Mouse (Mus musculus) activated CD4-positive, CD25-positive, alpha-beta regulatory T cell (primary cell): ENCODE data around the gene Clec4b1. TPM values are rescaled to one million over a fixed set of nuclear protein-coding genes. Genes with fewer than 3 reads are reported as not detected.

Experiments used
- polyA plus RNA-seq, 2 experiments: library from polyadenylated mRNA; unstranded; fragments of 100-300 nt; shearing (Covaris generic); gene quantifications; one replicate each; pipeline ENCODE4 v1.2.1; 2017

Gene Clec4b1
- under 1 TPM in 1 of 2 experiments, not detected in 1; 0.66 TPM for polyA plus RNA-seq

DNA sequence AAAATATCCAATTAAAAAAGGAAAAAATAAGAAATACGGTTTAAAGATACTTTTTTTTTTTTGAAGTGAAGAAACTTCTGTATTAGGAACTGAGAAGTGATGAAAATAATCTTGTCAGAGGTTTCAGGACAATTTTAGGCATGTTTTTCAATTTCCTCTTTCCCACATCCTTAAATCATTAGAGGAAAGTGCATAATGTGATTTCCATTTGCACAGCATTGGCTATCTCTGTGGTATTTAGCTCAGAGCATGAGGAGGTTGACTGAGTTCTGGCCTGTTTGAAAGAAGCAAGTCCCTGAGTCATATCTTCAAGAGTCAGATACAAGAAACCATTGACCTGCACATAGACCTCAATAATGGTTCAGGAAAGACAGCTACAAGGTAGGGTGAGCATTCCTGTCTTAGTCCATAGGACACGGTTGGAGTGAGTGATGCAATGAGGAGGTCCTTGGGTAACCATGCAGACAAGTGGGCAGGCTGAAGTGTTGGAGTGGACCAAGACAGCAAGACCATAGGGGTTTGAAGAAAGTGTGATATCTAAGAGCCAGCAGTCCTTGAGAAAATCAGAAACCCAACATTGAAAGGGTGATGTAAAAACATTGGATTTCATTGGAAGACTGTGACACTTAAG, at the start of gene Clec4b1:
Gene Clec4b1, plus strand, starts transcription at position 221 of the 631 bp plus-strand sequence.

GRCm38 (mm10) chr6:123106128-123106527, 56.4 kb downstream of the Clec4b1 start, which contains the start of gene Clec4a2:
Gene Clec4a2, plus strand, starts transcription at chr6:123106428.

Other genes starting within 250 kb of the Clec4b1 start
- gene Slc2a3, start 248.3 kb upstream of the Clec4b1 start, polyA plus RNA-seq: 100 to 1,000 TPM in 1 of 2 experiments, 10 to 100 TPM in 1; 25.0 to 123 TPM
- 10 to 100 TPM; 25.9 to 28.9 TPM for gene Foxj2, start 230.0 kb upstream of the Clec4b1 start, polyA plus RNA-seq
- under 1 TPM; 0.07 to 0.72 TPM for gene C3ar1, start 193.8 kb upstream of the Clec4b1 start, polyA plus RNA-seq
- 10 to 100 TPM; 23.9 to 25.8 TPM for gene Necap1, start 175.5 kb upstream of the Clec4b1 start, polyA plus RNA-seq
- 1 to 10 TPM in 1 of 2 experiments, under 1 TPM in 1; 0.27 to 1.2 TPM for gene Clec4a1, start 128.1 kb upstream of the Clec4b1 start, polyA plus RNA-seq
- gene Clec4a3, start 97.4 kb upstream of the Clec4b1 start, polyA plus RNA-seq: 1 to 10 TPM; 1.2 to 4.4 TPM
- gene Clec4a4, start 59.6 kb upstream of the Clec4b1 start, polyA plus RNA-seq: not detected
- gene Clec4a2, start 56.5 kb downstream of the Clec4b1 start, polyA plus RNA-seq: 1 to 10 TPM in 1 of 2 experiments, under 1 TPM in 1; 0.57 to 1.8 TPM
- gene Clec4b2, start 122.9 kb downstream of the Clec4b1 start, polyA plus RNA-seq: not detected
- 10 to 100 TPM in 1 of 2 experiments, 1 to 10 TPM in 1; 1.3 to 14.6 TPM for gene Clec4n, start 179.9 kb downstream of the Clec4b1 start, polyA plus RNA-seq
- not detected for gene Clec4d, start 212.1 kb downstream of the Clec4b1 start, polyA plus RNA-seq
- gene Clec4e, start 239.9 kb downstream of the Clec4b1 start, polyA plus RNA-seq: under 1 TPM in 1 of 2 experiments, not detected in 1; 0.72 TPM